ENCODE assay signal across 26 mouse cellular contexts in the genomic region with DNA sequence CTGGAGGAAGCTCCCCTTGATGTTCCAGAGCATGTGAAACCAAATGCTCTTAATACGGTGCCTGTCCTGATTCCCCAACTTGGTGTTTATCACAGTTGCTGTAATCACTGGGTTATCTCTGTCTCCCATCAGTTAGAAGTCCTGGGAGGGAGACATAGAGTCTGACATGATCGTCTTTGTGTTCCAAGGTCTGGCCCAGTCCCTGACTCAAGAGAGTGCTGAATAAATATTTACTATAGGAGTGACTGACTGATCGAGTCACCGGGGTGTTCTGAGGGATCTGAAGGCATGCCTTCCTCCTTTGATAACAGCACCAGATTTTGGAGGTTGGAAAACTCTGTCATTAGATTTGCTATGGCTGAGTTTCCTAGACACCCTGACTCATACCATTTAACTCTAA. TPM values are rescaled to one million over a fixed set of nuclear protein-coding genes. Genes with fewer than 3 reads are reported as not detected.
DNase-seq lines count a peak whose midpoint lies in the region; ATAC-seq and TF ChIP-seq lines count a peak whose summit lies in the region.
"Had no signal": no experiment of that assay in that cellular context is flagged by ENCODE, and none has a peak within 500 bp of the region (broad histone marks: within the 10 kb centered on the region; RNA-seq: fewer than 3 reads in every experiment).

No protein-coding gene starts in this region.

- H3K27me3 ChIP-seq in lung, embryonic 14.5 days (ENCODE audit: insufficient read depth, low read length) = no peaks in the 10 kb centered on the region
- H3K27me3 ChIP-seq: CH12.LX; embryonic facial prominence, embryonic 15.5 days; hindbrain, embryonic 13.5 days; limb, embryonic 12.5 days; neural tube, embryonic 15.5 days; stomach, embryonic 15.5 days had no signal

- H3K4me3 ChIP-seq in lung, embryonic 14.5 days (ENCODE audit: low read depth, low read length) = no peak overlapping the region
- H3K4me3 ChIP-seq: embryonic facial prominence, embryonic 15.5 days; hindbrain, embryonic 13.5 days; layer of hippocampus, adult 2 months; left cerebral cortex, adult 2 months; limb, embryonic 12.5 days; neural tube, embryonic 15.5 days; stomach, embryonic 15.5 days had no signal

- no peak for ATAC-seq in lung, embryonic 14.5 days (ENCODE audit: insufficient read depth)
- ATAC-seq: forebrain, embryonic 14.5 days had no signal

- H3K9ac ChIP-seq in lung, embryonic 14.5 days = no peak overlapping the region
- H3K9ac ChIP-seq: embryonic facial prominence, embryonic 15.5 days; hindbrain, embryonic 13.5 days; limb, embryonic 12.5 days; neural tube, embryonic 15.5 days; stomach, embryonic 15.5 days had no signal

- no peak overlapping the region for H3K27ac ChIP-seq in lung, embryonic 14.5 days (ENCODE audit: low read depth)
- H3K27ac ChIP-seq: embryonic facial prominence, embryonic 15.5 days; hindbrain, embryonic 13.5 days; layer of hippocampus, adult 2 months; left cerebral cortex, adult 2 months; limb, embryonic 12.5 days; neural tube, embryonic 15.5 days; stomach, embryonic 15.5 days had no signal

- no peak for TF ChIP-seq CTCF in lung, embryonic 14.5 days (IDR thresholded peaks at IDR 0.05; ENCODE audit: low read depth)

- peaks cover 26% of the 10 kb centered on the region for H3K36me3 ChIP-seq in lung, embryonic 14.5 days (ENCODE audit: insufficient read depth)
- H3K36me3 ChIP-seq: embryonic facial prominence, embryonic 15.5 days; hindbrain, embryonic 13.5 days; neural tube, embryonic 15.5 days had no signal

- no peak overlapping the region for H3K4me2 ChIP-seq in lung, embryonic 14.5 days
- H3K4me2 ChIP-seq: embryonic facial prominence, embryonic 15.5 days; hindbrain, embryonic 13.5 days; limb, embryonic 12.5 days; neural tube, embryonic 15.5 days; stomach, embryonic 15.5 days had no signal

- H3K9me3 ChIP-seq in lung, embryonic 14.5 days (ENCODE audit: low read depth, low read length) = no peaks in the 10 kb centered on the region
- H3K9me3 ChIP-seq: embryonic facial prominence, embryonic 15.5 days; hindbrain, embryonic 13.5 days; limb, embryonic 12.5 days; neural tube, embryonic 15.5 days; stomach, embryonic 15.5 days had no signal

- H3K4me1 ChIP-seq in lung, embryonic 14.5 days (ENCODE audit: insufficient read depth) = peaks cover 10% of the 10 kb centered on the region; the same call in 1 of the 2 replicates
- H3K4me1 ChIP-seq: embryonic facial prominence, embryonic 15.5 days; hindbrain, embryonic 13.5 days; limb, embryonic 12.5 days; neural tube, embryonic 15.5 days had no signal

- WGBS in lung, embryonic 14.5 days = 7% methylated on average over 4 of the region's 4 CpGs

- peak; percentile 21 for DNase-seq in 3T3-L1 (ENCODE audit: low read depth, low spot score)
- DNase-seq in NIH3T3 (ENCODE audit: low read depth) = peak; percentile 34
- DNase-seq in lung, embryonic 14.5 days = peak; percentile 35
- DNase-seq in lung, postnatal 25 days (ENCODE audit: low spot score) = peak; percentile 77
- no peak for DNase-seq in adrenal gland, adult (ENCODE audit: inconsistent age in 2 of 2, low spot score in 1 of 2)
- DNase-seq in thymus, postnatal 14 days = no peak
- DNase-seq in cerebellum, adult 18-20 months = no peak
- DNase-seq: adrenal gland, postnatal 25 days; cerebellum, adult 11-12 months; cerebellum, postnatal 10 days; gastrocnemius, postnatal 36 days; kidney, adult 2 months; kidney, postnatal 36 days; midbrain, embryonic 14.5 days; retina, postnatal 1 day; right cerebral cortex, postnatal 25 days; thymus, postnatal 25 days had no signal

RNA-seq across cellular contexts. Expression of a gene that starts 54.5 kb away (rescaled TPM):
- 20.6 and 21.7 TPM in 2 replicates for polyA plus RNA-seq in lung, embryonic 14.5 days (2014; fragmentation: Nextera tagmentation; extraction: Ambion mirVana)

Comparison
In these comparisons a context has a peak if more than half of its experiments do, and no peak if none do; other contexts are left out.
1. DNase-seq: peak in 3T3-L1 (single experiment), NIH3T3 (single experiment), lung, embryonic 14.5 days (single experiment) and lung, postnatal 25 days (single experiment); none in adrenal gland, adult (0 of 2), thymus, postnatal 14 days (single experiment) and cerebellum, adult 18-20 months (0 of 2).